Mouse (Mus musculus) lung, postnatal 10 days (tissue): ENCODE data around the gene Nat8f6.
"Not testable (repeated sequence)": the region's sequence is repeated elsewhere in the genome, so short reads cannot be mapped to it uniquely, and the experiment has no call there.

ENCODE experiments used
- DNase-seq: peaks from one replicate; pipeline ENCODE4 v3.0.0; 2021

The Nat8f6 gene

DNA sequence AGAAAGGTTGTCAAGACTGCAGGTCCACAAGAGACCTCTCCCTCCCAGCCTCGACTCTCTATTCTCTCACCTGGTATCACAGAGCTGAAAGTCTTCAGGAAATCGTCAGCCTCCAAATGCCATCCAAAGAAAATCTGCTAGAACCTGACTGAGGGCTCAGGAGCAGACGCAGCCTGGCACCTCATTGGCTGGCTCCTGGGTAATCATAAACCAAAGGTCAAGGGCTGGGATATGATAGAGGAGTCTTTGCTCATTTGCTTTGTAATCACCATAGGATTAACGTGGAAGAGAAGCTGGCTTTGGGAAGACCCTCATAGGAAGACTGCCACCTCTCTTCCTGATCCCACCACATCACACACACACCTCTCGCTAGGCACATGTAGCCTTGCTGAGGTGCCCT lies at the start of gene Nat8f6, which contains the start of gene Nat8f5:
TSS of gene Nat8f6 (minus strand) at position 118 of the 400 bp plus-strand sequence.
TSS of gene Nat8f5 (minus strand) at position 136 of the 400 bp plus-strand sequence.
- DNase-seq: no peak

DNA sequence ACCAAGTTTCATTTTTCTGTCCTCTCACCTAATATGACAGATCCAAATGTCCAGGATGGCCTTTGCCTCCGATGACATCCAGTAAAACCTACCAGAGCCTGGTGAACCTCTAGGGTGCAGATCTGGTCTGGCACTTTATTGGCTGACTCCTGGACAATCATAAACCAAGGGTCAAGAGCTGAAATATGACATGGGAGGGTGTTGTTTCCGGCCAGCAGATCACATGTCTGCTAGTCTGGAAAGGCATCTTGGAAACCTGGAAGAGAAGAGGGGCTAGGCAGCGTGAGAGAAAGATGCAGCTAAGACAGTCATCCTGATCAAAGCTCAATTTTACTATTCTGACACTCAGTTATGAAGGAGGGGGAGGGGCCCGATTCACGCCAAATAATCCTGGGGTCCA lies 48.3 kb upstream of the Nat8f6 start, which contains the start of gene Nat8f2:
TSS of gene Nat8f2 (minus strand) at position 153 of the 400 bp plus-strand sequence.
- not testable (repeated sequence) for DNase-seq

DNA sequence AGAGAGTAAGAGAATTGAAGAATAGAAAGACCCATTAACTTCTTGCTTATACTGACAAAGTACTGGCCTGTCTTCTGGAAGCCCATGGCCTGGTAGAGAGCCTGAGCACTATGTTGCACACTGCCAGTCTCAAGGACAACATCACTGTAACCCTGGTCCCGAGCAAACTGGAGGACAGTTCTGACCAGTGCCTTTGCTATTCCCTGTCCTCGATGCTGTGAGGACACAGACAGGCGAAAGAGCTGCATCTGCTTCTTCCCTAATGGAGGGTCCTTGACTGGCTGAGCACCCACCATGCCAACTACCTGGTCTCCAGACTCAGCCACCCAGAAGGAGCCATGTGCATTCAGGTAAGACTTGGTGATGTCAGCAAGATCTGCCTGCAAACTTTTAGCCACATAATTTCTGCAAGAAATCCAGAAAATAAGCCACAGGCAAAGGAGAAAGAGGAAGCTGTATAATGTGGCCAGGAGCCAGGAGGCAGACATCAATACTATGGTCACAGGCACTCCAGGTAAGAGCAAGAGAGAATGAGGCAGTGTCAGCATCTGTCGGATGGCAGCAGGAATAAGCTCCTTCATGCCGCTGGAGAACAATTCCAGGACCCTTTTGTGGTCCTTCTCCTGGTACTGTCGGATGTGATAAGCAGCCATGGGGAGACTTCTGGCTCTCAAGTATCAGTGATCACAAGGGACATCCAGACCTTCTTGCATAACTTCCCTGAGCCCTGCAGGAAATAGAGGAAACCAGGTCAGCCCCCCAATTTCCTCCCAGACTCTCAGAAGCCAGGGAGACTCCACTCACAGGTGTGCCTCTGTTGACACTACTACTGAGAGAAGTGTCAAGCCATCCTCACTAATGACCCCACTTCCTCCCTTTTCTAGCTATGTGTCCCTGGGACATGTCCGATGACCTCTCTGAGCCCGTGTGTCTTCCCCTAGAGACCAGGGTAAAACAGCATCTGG lies 47.3 kb upstream of the Nat8f6 start:
- DNase-seq: no peak

DNA sequence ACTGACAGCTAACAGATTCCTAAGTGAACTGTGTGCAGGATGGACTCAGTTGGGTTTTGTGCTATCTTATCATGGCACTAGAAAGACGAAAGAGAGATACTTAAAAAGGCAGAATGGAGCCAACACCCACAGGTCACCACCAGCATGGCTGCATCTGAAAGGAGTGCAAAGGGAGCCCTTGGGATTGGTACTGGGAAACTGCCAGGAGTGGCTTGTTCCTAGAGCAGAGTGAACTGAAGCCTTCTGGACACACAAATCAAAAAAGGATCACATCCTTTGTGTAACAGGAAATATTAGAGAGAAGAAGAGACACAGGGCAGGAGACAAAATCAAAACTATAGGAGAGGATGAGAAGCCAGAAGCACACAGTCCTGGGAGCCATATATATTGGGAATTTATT lies 46.2 kb upstream of the Nat8f6 start:
- not testable (repeated sequence) for DNase-seq

DNA sequence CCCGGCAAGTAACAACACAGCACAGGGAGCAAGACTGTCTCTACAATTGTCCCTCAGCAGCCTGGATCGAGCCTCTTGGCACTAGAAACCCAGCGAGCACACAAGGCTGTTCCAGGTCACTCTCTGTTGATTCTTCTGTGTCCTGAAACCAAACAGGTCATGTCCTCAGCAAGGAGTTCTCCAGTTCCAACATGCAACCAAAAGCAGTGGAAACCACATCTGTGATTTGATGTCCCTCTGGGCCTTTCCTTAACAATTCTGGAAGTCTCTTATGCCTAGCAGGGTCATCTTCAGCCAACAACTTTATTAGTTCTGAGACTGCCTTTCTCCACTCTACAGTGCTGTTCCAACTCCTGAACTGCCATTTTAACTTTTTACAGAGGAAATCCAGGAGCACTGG lies 45.4 kb upstream of the Nat8f6 start:
- DNase-seq: not testable (repeated sequence)

DNA sequence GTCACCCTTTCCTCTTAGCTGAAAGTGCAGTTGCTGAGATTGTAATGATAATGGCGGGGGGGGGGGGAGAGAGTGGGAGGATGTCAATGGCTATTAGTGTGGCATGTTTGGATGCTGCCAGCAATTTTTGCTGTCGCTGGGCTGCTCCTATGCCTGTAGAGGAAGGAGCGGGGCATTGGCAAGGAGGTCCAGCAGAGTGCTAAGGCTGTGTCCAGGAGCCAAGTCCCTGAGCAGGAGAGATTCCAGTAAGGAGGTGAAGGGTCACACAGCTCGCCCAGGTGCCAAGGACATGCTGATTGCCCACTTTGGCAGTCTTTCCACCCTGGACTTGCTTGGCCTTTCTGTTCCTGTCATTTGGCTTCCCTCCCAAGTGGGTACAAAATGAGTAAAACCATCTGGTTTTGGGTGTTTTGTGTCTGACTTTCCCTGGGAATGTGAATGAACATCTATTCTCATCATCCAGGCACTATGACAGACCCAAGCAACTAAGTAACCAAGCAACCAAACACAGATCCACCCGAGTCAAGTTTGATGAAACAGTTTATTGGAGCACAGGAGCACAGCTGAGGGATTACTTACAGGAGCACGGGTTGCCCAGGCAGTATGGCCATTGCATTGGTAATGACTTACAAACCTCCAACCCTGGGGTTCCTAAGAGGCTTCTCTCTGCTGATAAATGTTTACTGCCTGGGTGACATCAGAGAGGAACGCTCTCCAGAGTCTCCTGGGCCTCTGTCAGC lies 44.3 kb upstream of the Nat8f6 start:
- DNase-seq: peak; percentile 5

DNA sequence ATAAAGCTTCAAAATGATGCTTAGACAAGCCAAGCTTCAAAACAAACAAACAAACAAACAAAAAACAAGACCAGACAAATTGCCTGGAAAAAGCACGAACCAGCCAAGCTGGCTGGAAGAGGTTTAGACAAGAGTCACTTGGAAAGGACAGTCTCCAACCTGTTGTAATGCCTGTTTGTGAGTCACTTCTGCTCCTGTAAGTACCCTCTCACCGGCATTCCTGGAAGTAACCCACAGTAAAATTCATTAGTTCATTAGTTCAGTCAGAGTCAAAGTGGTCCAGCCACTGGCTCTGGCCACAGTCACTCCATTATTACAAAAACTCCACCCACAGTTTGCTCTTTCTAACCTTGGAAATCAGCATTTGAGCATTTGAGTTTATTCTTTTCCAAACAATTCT lies 43.1 kb upstream of the Nat8f6 start:
- DNase-seq: no peak

DNA sequence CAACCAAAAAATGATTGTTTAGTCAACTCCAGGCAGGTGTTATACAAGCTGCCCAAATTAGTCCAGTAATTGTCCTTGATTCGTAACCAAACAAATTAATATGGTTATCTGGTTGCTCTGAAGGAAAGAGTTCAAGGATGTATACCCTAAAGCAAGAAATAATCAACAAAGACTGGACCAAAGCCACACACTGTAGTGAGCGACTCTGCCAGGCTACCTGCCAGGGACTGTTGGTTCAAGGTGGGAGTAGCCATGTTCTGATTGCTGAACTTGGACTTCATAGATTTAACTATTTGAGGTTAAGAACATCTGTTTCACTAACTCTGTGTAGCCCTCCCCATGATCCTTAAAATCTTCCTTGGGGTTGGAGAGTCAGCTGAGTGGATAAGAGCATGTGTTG lies 42.4 kb upstream of the Nat8f6 start:
- no peak for DNase-seq

DNA sequence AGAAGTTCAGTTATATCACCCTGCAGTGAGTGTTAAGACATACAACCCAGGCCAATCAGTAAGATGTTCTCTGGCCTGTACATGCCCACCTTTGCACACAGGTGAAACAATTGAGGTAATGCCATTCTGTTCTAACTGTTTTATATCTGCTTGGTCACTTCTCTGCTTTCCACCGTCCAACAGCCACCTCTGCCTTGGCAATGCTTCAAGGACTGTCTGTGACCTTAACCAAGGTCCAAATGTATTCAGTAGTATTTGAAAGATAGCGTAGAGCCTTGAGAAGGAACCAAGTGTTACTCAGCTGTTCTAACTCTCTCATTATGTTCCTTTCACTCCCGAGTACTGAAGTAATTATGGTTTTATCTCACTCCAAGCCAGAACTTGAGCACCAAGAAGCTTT lies 41.8 kb upstream of the Nat8f6 start:
- no peak for DNase-seq

DNA sequence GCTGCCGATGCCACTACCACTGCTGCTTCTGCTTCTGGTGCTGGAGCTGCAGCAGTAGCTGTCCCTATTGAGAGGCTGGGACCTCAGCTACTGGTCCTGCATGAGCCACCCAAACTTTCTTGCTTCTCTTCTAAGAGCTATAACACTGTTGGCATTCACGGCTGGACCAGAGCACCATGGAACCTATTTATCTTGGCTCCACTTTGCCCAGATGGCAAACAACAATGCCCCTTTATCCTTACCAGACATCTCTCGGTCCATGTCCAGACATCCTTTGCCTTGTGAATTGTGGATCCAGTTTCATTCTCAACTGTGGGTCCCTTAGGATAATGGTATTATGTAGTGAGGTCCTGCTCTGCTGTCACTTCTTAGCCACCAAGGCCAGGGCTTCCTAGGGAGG lies 40.5 kb upstream of the Nat8f6 start:
- DNase-seq: no peak

DNA sequence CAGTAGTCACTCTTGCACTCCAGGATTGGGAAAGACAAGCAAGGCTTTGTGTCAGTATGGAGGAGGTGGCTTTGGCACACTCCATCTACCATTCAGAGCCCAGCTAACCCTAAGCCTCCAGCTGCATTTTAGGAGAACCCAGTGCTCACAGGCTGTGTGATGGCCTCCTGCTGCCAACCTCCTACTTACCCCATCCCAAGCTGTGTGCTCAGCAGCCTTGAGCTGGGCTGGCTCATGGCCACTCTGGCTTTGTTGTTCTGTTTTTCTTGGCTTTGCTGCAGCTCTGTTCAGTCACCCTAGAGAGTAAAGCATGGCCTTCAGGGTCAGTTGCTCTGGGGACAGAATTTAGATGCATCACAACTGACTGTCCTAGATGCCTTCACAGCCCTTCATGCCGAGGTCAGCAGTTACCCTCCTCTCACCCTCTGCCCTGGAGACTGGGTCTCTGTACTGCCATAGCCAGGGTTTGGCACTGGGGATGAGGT lies 35.5 kb upstream of the Nat8f6 start:
- DNase-seq: peak; percentile 59

DNA sequence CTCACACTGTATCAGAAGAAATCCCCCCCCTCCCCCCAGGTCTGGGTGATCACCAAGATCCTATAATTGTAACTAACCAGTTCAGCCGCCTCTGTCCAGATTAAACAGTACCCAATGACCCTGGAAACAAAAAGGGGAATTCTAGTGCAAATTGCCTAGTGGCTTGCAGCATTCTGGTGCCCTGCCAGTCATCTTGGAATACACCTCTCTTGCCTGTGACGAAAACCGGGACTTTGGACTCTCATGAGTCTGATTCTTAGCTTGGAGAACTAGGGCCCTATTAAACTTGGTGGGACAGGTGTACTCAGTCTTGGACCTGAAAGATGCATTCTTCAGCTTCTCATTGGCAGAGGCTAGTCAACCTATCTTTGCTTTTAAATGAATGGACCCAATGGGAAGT lies 32.7 kb upstream of the Nat8f6 start:
- DNase-seq: no peak

DNA sequence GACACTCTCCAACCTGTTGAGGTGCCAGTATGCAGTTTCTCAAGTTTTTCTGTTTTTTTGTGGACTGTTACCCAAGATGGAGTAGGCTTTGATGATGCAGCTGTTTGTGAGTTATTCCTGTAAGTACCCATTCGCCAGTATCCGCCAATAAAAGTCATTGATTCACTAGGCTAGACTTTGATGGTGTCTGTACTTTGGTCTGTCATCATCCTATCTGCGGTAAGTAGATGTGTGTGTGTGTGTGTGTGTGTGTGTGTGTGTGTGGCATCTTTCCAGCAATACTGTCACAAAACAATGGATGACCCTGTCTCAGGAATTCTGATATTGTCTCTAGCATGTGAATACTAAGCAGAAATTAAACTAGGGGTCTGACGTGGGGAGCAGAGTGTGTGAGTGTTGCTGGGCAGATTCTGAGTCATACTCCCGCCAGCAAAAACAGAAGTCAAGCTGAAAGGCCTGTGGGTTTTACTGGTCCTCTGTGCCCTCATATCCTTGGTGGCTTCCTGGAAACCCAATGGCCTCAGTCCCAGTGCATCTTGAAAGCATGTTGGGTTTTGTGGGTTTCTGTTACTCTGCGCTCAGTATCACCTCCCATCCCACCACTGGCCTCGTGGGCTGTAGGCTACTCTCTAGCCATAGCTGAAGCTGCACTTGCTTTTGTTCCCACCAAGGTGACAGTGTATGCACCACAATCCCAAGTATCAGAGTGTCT lies 30.5 kb upstream of the Nat8f6 start:
- no peak for DNase-seq

DNA sequence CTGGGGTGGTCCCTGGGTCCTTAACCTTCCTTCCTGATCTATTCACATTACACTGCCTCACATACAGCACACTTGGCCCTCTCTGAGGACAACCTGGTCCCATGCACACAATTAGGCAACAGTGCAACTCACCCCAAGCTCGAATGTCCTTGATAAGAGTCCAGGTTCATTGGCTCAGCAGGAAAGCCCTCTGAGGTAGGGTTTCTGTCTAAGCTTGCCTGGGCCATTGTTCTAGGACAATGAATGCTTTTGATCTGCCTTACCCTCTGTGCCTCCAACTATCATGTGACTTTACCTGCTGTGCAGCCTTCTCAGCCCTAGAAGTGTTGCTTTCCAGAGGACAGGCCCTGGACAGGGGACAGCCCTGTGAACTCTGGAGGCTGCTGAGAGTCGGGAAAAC lies 28.5 kb upstream of the Nat8f6 start:
- DNase-seq: no peak

DNA sequence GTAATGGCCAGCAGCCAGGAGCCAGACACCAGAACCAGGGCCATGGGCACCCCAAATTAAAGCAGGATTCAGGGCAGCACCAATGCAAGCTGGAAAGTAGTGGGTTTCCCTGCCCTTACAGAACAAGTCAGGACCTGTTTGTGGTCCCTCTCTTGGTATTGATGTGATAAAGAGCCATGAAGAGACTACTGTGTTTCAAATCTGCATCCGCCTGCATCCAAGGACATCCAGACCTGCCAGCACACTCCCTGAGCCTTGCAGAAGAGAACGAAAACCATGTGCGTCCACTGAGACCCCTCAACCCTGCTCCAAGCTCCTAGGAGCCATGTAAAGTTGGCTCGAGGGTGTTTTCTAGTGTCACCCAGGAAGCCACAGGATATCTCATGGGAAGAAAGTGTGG lies 27.4 kb upstream of the Nat8f6 start:
- no peak for DNase-seq

DNA sequence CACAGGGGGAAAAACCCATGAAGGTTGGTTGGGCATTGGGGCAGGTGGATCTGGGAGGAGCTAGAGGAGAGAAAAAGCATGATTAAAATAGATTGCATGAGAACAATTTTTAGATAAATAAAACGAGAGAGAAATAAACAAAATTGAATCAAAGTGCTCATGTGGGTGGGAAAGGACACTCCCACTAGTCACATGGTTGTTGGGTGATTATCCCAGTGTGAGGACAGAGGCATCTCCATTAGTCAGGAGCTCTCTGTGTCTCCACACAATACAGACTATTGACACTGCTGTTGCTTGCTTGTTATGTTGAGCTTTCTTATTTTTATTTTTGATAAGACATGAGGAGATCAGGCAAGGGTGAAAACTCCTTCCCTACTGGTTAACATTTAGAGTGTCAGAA lies 26.2 kb upstream of the Nat8f6 start:
- no peak for DNase-seq

DNA sequence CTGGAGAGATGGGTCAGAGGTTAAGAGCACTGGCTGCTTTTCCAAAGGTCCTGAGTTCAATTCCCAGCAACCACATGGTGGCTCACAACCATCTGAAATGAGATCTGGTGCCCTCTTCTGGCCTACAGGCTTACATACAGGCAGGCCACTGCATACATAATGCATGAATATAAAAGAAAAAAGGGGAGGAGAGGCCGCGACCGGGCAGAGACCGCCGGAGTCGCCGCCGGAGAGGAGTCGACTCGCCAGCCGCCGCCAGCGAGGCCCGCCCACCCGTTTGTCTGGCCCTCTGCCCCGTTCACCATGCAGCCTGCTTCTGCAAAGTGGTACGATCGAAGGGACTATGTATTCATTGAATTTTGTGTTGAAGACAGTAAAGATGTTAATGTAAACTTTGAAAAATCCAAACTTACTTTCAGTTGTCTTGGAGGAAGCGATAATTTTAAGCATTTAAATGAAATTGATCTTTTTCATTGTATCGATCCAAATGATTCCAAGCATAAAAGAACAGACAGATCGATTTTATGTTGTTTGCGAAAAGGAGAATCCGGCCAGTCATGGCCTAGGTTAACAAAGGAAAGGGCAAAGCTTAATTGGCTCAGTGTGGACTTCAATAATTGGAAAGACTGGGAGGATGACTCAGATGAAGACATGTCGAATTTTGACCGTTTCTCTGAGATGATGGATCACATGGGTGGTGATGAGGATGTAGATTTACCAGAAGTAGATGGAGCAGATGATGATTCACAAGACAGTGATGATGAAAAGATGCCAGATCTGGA lies 23.1 kb upstream of the Nat8f6 start:
- DNase-seq: not testable (repeated sequence)

DNA sequence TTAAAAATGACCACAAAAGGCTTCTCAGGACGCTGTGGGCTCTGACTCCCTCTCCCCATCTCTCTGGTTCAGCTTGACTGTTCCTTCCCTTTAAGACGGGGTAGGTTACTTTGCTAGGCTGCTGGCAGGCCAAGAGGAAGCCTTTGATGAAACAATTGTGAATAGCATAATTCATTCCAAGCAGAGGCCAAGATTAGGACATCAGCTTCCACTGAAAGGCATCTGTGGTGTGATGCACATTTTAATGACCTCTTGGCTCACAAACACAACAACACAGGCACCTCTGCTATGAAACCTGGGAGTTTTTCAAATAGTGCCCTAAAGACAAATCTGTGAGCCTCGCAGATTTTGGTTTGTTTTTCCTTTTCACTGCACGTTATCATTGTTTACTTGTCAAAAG lies 19.2 kb upstream of the Nat8f6 start:
- DNase-seq: peak; percentile 5

DNA sequence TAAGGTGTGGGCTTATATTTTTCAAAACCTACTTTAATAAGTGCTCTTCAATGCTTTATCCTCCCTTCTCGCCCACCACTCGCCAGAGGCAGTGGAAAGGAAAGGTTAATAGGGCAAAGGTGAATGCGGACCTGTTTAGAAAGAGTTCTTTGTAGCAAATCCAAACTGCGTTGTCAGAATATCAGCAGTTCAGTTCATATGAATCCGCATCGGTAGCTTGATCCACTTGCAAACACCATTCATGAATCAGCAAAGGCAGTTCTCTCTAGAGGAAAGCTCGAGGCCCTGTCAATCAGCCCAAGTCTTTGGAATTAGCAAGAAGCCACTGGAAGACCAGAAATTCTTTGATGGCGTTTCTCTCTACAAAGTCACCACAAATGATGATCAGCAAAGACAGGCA lies 17.9 kb upstream of the Nat8f6 start:
- DNase-seq: no peak

DNA sequence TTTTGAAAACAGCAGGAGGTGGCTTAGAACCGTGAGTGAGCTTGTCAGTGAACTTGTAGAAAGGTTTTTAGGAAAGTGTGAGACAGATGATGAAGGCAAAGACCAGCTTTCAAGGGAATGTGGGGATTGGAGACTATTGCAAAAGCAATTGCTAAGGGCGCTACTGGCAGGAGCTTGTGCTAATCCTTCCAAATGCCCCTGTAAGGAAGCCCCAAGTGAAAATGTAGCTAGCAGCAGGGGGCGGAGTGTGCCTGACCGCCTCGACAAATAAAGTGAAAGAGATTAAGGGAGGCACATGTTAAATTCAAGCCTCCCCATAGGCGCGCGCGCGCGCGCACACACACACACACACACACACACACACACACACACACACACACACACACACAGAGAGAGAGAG lies 16.6 kb upstream of the Nat8f6 start:
- DNase-seq: peak; percentile 68

DNA sequence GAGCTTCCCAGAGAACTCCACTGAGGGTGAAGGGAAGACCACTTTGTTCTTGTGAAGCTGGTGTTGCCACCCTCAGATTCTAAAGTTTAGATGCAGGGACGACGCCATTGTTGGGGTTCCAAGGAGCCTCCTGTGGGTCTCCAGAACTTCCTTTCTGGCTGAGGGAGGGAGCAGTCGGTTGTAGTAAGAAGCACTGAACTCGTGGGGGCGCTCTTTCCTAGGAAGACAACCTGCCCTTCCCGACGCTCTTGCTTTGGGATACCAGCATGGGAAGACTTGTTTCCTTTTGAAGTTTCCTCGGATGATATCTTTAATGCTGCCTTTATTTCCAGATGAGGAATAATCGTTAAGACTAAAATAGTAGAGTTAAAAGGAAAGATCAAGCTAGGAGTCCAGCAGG lies 16.1 kb upstream of the Nat8f6 start:
- DNase-seq: peak; percentile 79

DNA sequence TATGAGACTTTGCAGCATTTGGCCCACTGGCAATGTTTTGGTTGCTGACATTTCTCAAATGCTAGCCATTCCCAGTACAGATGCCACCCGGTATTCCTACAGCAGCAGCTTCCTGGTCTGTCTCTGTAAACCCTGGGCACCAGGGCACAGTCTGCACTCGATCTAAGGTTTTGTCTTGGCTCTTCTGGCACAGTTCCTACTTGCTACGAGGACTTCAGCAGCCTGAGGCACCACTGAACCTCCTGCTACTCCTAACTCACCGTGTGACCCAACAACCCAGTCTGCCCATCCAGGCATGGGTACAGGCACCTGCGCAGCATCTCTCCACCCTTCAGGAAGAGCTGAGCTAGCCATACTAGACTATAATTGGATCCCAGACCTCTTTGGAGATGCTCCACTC lies 15.3 kb upstream of the Nat8f6 start:
- DNase-seq: not testable (repeated sequence)
